Mouse (Mus musculus) liver, postnatal 0 days (tissue): ENCODE data around the gene Oas3.

Experiments
- CTCF ChIP-seq: sonication (generic); IDR thresholded peaks from 2 replicates; pipeline ENCODE4 v1.5.1; 2016; ENCODE audit warnings: antibody characterized with exemption, low read depth
- EP300 ChIP-seq: IDR thresholded peaks from 2 replicates; pipeline ENCODE4 v1.6.1; 2016; ENCODE audit warnings: antibody characterized with exemption, low read depth, mild to moderate bottlenecking

GRCm38 (mm10) chr5:120718600-120719378, 58.7 kb downstream of the Oas3 start:
- TF ChIP-seq CTCF, result no peak
- no peak for TF ChIP-seq EP300
